ENCODE assay signal across 19 mouse cellular contexts in the genomic region with DNA sequence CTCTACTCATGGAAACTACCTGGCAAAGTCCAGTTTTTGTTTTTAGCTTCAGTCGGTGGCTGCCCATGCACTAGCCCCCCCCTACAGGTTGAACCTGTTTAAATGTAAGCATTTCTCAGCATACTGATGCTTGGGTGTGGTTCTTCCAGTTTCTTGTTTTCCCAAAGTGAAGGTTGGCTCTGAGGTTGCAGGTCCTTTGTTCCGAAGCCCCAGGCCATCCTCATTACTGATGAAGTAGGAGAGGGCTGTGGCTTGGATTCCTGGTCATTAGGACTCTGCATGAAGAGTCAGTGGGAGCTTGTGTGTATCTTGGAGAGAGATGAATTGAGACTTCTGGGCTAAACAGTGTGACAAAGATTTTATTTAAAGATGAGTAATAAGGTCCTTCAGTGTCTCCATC. TPM values are rescaled to one million over a fixed set of nuclear protein-coding genes. Genes with fewer than 3 reads are reported as not detected.
"Had no signal": no experiment of that assay in that cellular context is flagged by ENCODE, and none has a peak within 500 bp of the region (broad histone marks: within the 10 kb centered on the region; RNA-seq: fewer than 3 reads in every experiment).

No protein-coding gene starts in this region.

- H3K4me2 ChIP-seq: limb, embryonic 12.5 days; liver, embryonic 13.5 days; lung, embryonic 15.5 days; midbrain, embryonic 13.5 days had no signal

- H3K9me3 ChIP-seq: liver, embryonic 13.5 days; lung, embryonic 15.5 days; midbrain, embryonic 13.5 days had no signal

- ATAC-seq: liver, postnatal 0 days; midbrain, embryonic 13.5 days had no signal

- H3K4me1 ChIP-seq: limb, embryonic 12.5 days; midbrain, embryonic 13.5 days had no signal

- H3K9ac ChIP-seq: limb, embryonic 12.5 days; liver, embryonic 13.5 days; liver, postnatal 0 days; lung, embryonic 15.5 days; midbrain, embryonic 13.5 days had no signal

- H3K27me3 ChIP-seq: limb, embryonic 12.5 days; liver, embryonic 13.5 days; lung, embryonic 15.5 days; midbrain, embryonic 13.5 days had no signal

- H3K4me3 ChIP-seq: limb, embryonic 12.5 days; liver, embryonic 13.5 days; lung, embryonic 15.5 days; midbrain, embryonic 13.5 days had no signal

- H3K27ac ChIP-seq: kidney, postnatal 0 days; limb, embryonic 12.5 days; liver, embryonic 13.5 days; midbrain, embryonic 13.5 days had no signal

- DNase-seq: kidney, adult 11 months; kidney, adult 9 months; kidney, postnatal 36 days; liver; liver, embryonic 13.5 days; liver, postnatal 0 days; lung, postnatal 36 days; right cerebral cortex, postnatal 14 days; thymus, adult 2 months; thymus, postnatal 36 days had no signal

RNA-seq across cellular contexts. Expression of gene Slc46a2, which starts 33.6 kb away (rescaled TPM):
- total RNA-seq: layer of hippocampus, postnatal 25 days; left cerebral cortex, adult 8-10 months; left cerebral cortex, postnatal 36 days; megakaryocyte progenitor cell, adult 5-6 weeks had no signal
- polyA plus RNA-seq: limb, embryonic 12.5 days; liver, embryonic 13.5 days; liver, postnatal 0 days; midbrain, embryonic 13.5 days; spleen, adult 2 months had no signal
